ENCODE assay signal across 19 mouse cellular contexts in genomic region chr7:143417875-143418274, GRCm38 (mm10). TPM values are rescaled to one million over a fixed set of nuclear protein-coding genes. Genes with fewer than 3 reads are reported as not detected.
DNase-seq lines count a peak whose midpoint lies in the region; ATAC-seq lines count a peak whose summit lies in the region.
"Had no signal": no experiment of that assay in that cellular context is flagged by ENCODE, and none has a peak within 500 bp of the region (broad histone marks: within the 10 kb centered on the region; RNA-seq: fewer than 3 reads in every experiment).

No protein-coding gene starts in this region.

- no peak overlapping the region for H3K4me3 ChIP-seq in heart, embryonic 10.5 days
- H3K4me3 ChIP-seq in brown adipose tissue, adult 24 weeks (ENCODE audit: insufficient read depth, low read depth, low read length) = no peak overlapping the region
- H3K4me3 ChIP-seq in embryonic facial prominence, embryonic 14.5 days (ENCODE audit: low read depth, low read length) = no peak overlapping the region
- H3K4me3 ChIP-seq: lung, embryonic 15.5 days; midbrain, embryonic 12.5 days; neural tube, embryonic 13.5 days had no signal

- no peak overlapping the region for H3K4me2 ChIP-seq in embryonic facial prominence, embryonic 14.5 days (ENCODE audit: low read depth, low read length)
- H3K4me2 ChIP-seq: hindbrain, embryonic 14.5 days; lung, embryonic 15.5 days; midbrain, embryonic 12.5 days; neural tube, embryonic 13.5 days had no signal

- H3K27ac ChIP-seq in heart, embryonic 10.5 days = peak overlapping the region; percentile 2; the same call in 1 of the 2 replicates
- 0 out of 2 replicates have a peak overlapping the region, but pooled peaks have one; percentile 5 for H3K27ac ChIP-seq in brown adipose tissue, adult 24 weeks (replicated peaks; ENCODE audit: low read depth, low read length)
- H3K27ac ChIP-seq in embryonic facial prominence, embryonic 14.5 days (replicated peaks; ENCODE audit: low read depth, low read length) = 0 out of 2 replicates have a peak overlapping the region, but pooled peaks have one; percentile 28
- H3K27ac ChIP-seq: hindbrain, embryonic 14.5 days; kidney, postnatal 0 days; lung, embryonic 15.5 days; macrophage; midbrain, embryonic 12.5 days; neural tube, embryonic 13.5 days had no signal

- DNase-seq in heart, embryonic 10.5 days (ENCODE audit: low spot score) = no peak
- no peak for DNase-seq in heart, adult 9 months (ENCODE audit: low spot score in 2 of 2)
- DNase-seq in embryonic facial prominence, embryonic 14.5 days (ENCODE audit: low spot score) = no peak
- peak; percentile 33 for DNase-seq in skeletal muscle tissue, adult 2 months (ENCODE audit: low read depth, low spot score)
- DNase-seq in lung, adult 18-20 months = no peak
- DNase-seq in left cerebral cortex, adult 9 months (ENCODE audit: low spot score in 2 of 2) = no peak
- DNase-seq: cerebellum, adult 8-10 months; heart, postnatal 10 days; kidney, adult 11 months; spleen, adult 18-20 months had no signal

- WGBS in heart, embryonic 10.5 days = 69% methylated on average over 5 of the region's 5 CpGs
- WGBS in embryonic facial prominence, embryonic 14.5 days = 58% methylated on average over 4 of the region's 5 CpGs

- no peak overlapping the region for H3K9ac ChIP-seq in embryonic facial prominence, embryonic 14.5 days (ENCODE audit: low read depth, low read length)
- H3K9ac ChIP-seq: hindbrain, embryonic 14.5 days; lung, embryonic 15.5 days; midbrain, embryonic 12.5 days; neural tube, embryonic 13.5 days had no signal

- ATAC-seq in embryonic facial prominence, embryonic 14.5 days (ENCODE audit: low read depth) = peak; percentile 32; the same call in 1 of the 2 replicates
- ATAC-seq: forebrain, embryonic 16.5 days had no signal

- H3K27me3 ChIP-seq in heart, embryonic 10.5 days (ENCODE audit: insufficient read depth, poor library complexity, severe bottlenecking) = 0 out of 2 replicates have a peak, but pooled peaks cover 3% of the 10 kb centered on the region
- H3K27me3 ChIP-seq in embryonic facial prominence, embryonic 14.5 days (replicated peaks; ENCODE audit: control insufficient read depth, insufficient read depth, low read length) = no peaks in the 10 kb centered on the region
- H3K27me3 ChIP-seq: lung, embryonic 15.5 days; neural tube, embryonic 13.5 days had no signal

- H3K4me1 ChIP-seq in heart, embryonic 10.5 days = peaks cover 38% of the 10 kb centered on the region
- H3K4me1 ChIP-seq in brown adipose tissue, adult 24 weeks (ENCODE audit: control insufficient read depth, insufficient read depth, insufficient read length, low read length) = peaks cover 37% of the 10 kb centered on the region
- H3K4me1 ChIP-seq in embryonic facial prominence, embryonic 14.5 days (ENCODE audit: control insufficient read depth, insufficient read depth, low read length) = peaks cover 13% of the 10 kb centered on the region
- H3K4me1 ChIP-seq: lung, embryonic 15.5 days had no signal

- no peaks in the 10 kb centered on the region for H3K36me3 ChIP-seq in heart, embryonic 10.5 days
- H3K36me3 ChIP-seq in embryonic facial prominence, embryonic 14.5 days (ENCODE audit: control insufficient read depth, insufficient read depth, low read length) = no peaks in the 10 kb centered on the region
- H3K36me3 ChIP-seq: lung, embryonic 15.5 days; midbrain, embryonic 12.5 days; neural tube, embryonic 13.5 days had no signal

- no peaks in the 10 kb centered on the region for H3K9me3 ChIP-seq in heart, embryonic 10.5 days
- H3K9me3 ChIP-seq in embryonic facial prominence, embryonic 14.5 days (ENCODE audit: control insufficient read depth, low read length) = no peaks in the 10 kb centered on the region
- H3K9me3 ChIP-seq: lung, embryonic 15.5 days; midbrain, embryonic 12.5 days; neural tube, embryonic 13.5 days had no signal

RNA-seq across cellular contexts. Expression of gene Cdkn1c, which starts 43.0 kb away (rescaled TPM):
- polyA plus RNA-seq in heart, embryonic 10.5 days (2016; fragmentation: Nextera tagmentation; extraction: Ambion mirVana) = 1,495 and 1,694 TPM in 2 replicates
- 12.2 and 15.0 TPM in 2 replicates for polyA plus RNA-seq in brown adipose tissue, adult 24 weeks (2012; ENCODE audit: insufficient read depth, insufficient read length, missing spikeins)
- polyA plus RNA-seq in embryonic facial prominence, embryonic 14.5 days (2014; fragmentation: Nextera tagmentation; extraction: Ambion mirVana) = 2,410 and 2,543 TPM in 2 replicates

RNA-seq across cellular contexts. Expression of gene Slc22a18, which starts 55.7 kb away (rescaled TPM):
- polyA plus RNA-seq in heart, embryonic 10.5 days (2016; fragmentation: Nextera tagmentation; extraction: Ambion mirVana) = 0.54 and 1.3 TPM in 2 replicates
- polyA plus RNA-seq in brown adipose tissue, adult 24 weeks (2012; ENCODE audit: insufficient read depth, insufficient read length, missing spikeins) = not detected in 2 replicates
- polyA plus RNA-seq in embryonic facial prominence, embryonic 14.5 days (2014; fragmentation: Nextera tagmentation; extraction: Ambion mirVana) = 2.5 and 2.8 TPM in 2 replicates
- polyA plus RNA-seq: C2C12 had no signal

Comparison
In these comparisons a context has a peak if more than half of its experiments do, and no peak if none do; other contexts are left out.
1. RNA of gene Cdkn1c, which starts 43.0 kb away (polyA plus RNA-seq): 2,410 to 2,543 TPM in embryonic facial prominence, embryonic 14.5 days and 1,495 to 1,694 TPM in heart, embryonic 10.5 days; 12.2 to 15.0 TPM in brown adipose tissue, adult 24 weeks; every median in the first group is over 10 times any median in the second.
2. Peak in every context shown above with its lines, with median percentiles within 50 percentile points of each other: H3K27ac ChIP-seq.